Mouse (Mus musculus): ENCODE measurements around the gene Celf6. TPM values are rescaled to one million over a fixed set of nuclear protein-coding genes. Genes with fewer than 3 reads are reported as not detected.

Celf6 gene
- total RNA-seq, 4 experiments from 2014 or later, result 5.8 to 16.0 (median 9.7) TPM

DNA sequence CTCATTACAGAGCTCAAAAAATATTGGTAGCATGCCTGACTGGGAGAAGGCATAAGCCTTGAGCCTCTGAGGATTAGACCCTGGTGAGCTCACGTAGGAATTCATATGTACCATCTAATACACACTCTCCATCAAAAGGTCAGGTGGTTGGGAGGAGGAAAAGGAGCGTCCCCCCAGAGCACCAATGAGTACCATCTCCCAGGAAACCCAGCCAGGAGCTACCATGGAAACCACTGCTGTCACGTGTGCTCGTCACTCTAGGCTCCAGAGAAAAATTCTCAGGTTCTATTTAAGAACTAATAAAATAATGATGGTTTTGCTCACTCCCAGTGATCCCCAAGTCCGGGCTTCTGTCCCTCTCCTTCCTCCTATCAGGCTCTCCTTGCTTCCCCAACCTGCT is 10.5 kb downstream of the Celf6 start:
- DNase-seq, result no peak

DNA sequence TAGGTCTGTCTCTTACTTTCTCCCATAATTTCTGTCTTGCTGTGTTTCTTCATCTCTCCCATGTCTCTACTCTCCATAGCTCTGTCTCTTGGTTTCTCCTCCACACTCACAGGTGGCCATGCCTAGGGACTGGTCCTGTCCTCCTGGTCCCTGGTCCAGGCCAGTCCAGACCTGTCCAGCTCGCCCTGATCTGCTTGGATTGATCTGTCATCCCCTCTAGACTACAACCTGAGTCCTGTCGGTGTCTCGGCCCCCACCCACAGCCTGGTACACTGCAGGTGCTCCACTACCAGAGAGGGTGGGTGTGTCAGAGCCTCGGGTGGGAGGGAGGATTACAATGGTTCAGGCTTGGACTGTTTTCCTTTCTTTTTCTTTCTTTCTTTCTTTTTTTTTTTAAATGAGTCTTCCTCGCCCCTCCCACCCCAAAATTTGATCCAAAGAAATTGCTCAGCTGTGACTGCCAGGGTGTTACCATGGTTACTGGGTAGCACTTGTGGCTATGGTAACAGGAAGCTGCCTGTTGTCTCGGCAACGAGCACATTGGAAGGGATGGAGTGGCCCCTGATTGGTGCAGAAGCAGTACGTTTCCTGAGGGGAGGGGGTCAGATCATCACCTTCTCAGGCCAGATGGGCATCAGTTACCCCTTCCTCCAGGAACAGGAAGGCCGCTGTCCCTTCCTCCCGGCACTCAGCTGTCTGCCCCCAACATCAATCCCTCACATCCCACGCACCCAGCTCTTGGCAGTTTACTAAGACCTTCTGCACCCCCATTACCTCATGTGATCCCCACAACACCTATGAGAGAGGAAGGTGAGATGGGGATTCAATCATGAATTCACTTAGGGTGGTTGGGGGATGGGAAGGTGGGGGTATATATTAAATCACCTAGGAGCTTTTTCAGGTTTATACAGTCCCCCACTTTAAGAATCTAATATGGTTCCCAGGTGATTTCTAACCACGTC is 11.3 kb downstream of the Celf6 start:
- no peak for DNase-seq

DNA sequence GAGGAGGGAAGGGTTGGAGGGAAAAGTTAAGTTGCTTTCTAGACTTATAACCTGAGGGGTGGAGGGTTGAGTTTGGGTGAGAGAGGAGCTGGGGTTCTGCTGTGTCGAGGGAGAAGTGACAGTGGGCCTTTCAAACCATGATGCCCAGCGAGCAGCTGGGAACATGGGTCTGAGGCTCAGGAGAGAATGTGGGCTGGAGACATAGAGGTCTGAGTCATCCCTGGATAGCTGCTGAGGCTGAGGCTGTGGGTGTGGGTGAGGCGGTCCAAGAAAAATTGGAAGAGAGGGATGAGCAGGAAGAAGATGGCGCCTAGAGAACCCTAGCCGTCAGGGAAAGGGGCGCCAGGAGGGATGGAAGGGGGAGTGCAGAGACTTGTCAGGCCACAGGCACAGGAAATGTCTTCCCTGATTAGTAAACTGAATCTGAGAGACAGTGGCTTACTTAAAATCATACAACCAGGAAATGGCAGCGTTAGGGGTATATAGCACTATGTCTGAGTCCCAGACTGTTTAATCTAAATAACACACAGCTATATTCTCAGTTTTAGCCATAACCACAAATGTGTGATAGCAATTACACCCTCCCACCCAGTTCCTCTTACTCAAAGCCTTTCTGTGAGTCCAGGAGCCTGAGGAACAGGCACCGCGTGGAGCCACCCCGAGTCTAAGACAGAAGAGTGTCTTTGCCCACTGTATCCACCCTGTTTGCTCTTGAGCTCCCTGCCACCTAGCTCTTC is 12.2 kb downstream of the Celf6 start:
- no peak for DNase-seq

DNA sequence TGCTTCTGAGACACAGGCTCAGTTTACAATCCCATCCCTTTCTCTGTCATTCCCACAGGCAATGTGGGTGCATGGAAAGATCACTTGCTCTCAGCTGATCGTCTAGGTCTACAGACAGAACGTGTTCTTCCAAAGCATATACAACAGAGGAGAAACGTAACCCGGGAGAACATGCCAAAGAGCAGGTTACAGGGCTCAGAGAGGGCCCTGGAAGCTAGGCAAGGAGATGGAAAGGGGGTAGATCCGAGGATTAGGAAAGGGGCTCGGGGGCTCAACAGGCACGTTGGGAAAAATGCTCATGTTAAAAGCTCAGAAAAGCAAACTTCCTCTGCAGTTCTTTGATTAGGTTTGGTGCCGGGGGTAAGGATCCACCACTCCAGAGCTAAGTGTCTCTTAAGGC is 23.9 kb downstream of the Celf6 start:
- no peak for DNase-seq

- DNase-seq, result no peak
Measured at GRCm38 (mm10) chr9:59605967-59606366, 28.2 kb downstream of the Celf6 start.

DNA sequence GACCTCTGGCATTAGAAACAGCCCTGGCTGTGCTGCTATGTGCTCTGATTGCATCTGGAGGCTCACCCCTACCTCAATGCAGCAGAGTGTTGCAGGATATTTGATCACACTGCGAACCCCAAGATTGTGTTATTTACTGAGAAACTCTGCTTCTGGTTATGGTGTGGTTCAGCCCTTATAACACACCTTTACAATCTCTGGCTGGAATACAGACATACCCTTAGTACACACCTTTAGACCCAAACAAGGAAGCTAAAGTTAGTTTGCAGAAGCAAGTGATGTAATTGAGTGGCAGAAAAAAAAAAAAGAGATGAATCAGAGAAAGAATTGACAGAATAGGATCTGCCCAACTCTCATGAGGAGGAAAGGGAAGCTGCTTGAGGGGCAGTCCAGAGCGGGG is 33.2 kb downstream of the Celf6 start:
- no peak for DNase-seq

DNA sequence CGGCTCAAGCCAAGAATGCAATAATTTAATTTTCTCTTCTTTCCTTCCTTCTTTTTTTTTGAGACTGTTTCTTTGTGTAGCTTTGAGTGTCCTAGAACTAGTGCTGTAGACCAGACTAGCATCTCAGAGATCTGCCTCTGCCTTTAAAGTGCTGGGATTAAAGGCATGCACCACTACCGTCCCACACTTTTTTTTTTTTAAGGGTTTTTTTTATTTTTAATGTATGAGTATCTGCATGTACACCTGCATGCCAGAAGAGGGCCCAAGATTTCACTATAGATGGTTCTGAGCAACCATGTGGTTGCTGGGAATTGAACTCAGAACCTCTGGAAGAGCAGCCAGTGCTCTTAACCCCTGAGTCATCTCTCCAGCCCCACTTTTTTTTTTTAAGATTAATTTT is 38.1 kb downstream of the Celf6 start:
- no peak for DNase-seq

DNA sequence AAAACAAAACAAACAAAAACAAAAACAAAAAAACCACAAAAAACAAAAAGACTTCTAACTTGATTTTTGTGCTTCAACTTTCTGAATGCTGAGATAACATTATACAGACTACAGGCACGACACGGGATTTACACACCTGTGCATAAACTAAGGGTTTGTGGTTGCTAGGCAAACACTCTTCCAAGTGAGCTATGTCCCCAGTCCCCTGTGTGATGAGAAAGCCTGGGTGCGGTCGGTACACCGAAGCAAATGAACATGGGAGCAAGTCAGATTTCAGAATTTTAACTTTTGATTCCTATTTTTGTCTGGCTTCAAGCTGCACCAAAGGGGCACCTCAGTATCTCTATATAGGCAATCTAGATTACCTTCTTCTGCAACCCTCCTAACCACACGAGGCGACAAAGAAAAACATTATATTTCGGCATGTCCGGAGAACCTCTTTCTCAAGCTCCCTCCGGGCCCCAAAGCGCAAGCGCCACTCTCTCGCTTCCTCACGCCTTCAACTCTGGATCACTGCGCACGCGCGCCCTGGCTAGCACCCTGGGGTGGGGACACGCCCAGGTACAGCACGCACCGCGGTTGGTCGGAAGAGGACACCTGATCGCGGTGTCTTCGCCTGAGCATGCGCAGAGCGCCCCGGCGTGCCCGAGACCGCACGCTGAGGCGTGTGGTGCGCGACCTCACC is 39.0 kb downstream of the Celf6 start, which contains the start of gene Parp6:
Parp6 (plus strand) TSS at position 663 of the 685 bp plus-strand sequence.
- peak; percentile 100 for DNase-seq

- DNase-seq, result peak; percentile 19
Measured at GRCm38 (mm10) chr9:59617307-59617973, 39.7 kb downstream of the Celf6 start.

DNA sequence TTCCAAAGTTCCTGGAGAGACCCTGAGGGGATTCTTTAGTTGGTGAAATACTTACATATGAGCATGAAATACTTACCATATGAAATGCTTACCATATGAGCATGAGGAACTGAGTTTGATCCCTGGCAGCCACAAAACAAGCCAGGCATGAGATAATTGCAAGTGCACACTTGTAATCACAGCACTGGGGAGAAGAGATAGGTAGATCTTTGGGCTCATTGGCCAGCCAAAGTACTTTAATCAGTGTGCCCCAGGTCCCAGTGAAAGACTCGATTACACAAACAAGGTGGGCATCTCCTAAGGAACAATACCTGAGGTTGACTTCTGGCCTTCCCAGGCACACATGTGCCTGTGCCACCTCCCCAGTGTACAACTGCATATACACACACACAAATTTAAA is 60.7 kb downstream of the Celf6 start:
- no peak for DNase-seq

DNA sequence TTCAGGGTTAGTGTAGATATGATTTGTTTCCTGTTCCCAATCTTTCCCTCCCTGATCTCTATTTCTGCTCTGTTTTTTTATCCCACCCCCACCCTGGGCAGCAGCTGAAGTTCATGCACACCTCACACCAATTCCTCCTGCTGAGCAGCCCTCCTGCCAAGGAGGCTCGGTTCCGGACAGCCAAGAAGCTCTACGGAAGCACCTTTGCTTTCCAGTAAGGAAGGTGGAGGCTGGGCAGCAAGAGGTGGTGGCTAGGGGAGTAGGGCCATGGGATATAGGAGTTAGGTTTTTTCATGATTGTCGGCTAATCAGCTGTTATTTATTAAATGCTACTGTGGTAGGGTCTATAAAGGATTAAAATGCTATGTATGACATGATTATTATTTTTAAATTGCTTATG is 62.2 kb downstream of the Celf6 start:
- no peak for DNase-seq

DNA sequence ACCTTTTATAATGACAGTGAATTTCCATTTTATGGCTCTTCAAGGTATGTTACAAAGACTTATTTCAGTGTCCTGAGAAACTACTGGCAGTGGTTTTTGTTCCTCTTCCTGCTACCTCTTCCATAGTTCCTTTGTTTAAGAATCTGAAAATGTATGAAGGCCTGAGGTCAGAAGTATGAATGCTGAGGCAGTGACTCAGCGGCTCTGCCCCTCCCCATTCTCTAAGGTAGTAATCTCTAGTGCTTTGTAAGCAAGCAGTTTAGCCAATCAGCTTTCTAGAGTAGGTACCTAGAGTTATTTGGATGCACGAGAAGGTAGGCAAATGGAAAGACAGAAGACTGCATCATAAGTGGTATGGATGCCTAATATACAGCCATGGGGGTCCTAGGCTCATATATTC is 63.6 kb downstream of the Celf6 start:
- DNase-seq, result no peak

DNA sequence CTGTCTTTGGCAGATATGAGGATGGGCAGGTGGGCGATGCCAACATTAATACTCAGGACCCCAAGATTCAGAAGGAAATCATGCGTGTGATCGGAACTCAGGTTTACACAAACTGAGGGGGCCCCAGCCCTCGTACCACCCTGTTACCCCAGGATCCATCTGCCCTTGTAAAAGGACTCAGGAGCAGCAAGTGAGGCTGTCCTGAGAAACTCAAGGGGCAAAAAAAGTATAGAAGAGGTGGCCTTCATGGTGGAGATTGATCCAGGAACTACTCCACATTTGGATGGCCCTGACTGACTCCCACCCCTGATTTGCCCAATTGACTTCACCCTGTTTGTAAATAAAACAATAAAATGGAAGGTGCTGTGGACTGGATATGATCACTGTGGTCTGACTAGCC is 72.2 kb downstream of the Celf6 start:
- DNase-seq, result no peak

DNA sequence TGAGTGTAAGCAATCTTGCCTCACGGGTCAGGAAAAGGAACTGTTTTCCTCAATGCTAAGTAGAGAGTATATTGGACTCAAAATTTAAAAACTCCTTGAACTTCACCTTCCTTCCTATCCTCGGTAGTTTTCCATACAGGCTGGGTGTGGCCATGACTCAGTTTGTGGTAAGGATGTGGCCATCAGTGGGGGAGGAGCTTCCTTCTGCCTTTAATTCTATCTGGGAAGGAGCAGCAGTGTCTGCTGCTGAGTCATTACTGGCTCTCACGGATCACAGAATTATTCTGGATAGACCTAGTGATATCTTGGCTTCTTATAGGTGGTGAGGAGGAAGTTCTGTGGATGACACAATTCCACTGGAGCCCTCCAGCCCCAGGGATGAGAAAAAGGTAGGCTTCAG is 75.7 kb downstream of the Celf6 start:
- DNase-seq, result peak; percentile 76

DNA sequence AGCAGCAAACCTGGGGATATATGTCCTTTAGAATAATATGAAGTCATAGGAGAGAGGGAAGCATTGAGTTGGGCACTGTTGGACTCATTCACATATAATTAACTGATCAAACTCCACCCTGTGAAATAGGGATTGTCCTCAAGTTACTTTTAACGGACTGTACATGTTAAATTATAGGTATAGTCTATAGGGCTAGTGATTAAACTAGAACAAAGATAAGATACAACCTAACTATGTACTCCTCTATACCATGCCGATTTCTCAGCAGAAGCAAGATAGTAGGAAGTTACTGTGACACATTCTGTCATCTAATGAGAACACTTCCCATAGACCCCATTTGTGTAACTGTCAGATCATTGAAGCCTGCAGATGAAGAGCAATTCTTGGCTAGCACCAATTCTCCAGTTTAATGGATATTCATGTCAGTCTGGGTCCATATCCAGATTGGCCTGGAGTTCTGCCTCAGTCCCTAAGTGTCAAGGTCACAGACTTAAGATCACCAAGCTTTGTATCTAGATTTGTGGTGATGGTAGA is 76.8 kb downstream of the Celf6 start:
- DNase-seq, result no peak

- DNase-seq, result peak; percentile 97
Measured at GRCm38 (mm10) chr9:59655958-59656634, 78.4 kb downstream of the Celf6 start, which contains the start of gene Pkm. TSS of gene Pkm (plus strand) at chr9:59656368.

Other genes starting within 250 kb of the Celf6 start
- gene Bbs4, start 224.4 kb upstream of the Celf6 start, total RNA-seq (2022), result 10 to 100 TPM; 11.1 to 25.4 (median 18.9) TPM
- gene Arih1, start 91.3 kb upstream of the Celf6 start, total RNA-seq (2022), result 100 to 1,000 TPM; 107 to 144 (median 120) TPM
- 100 to 1,000 TPM; 125 to 176 (median 142) TPM for gene Hexa, start 38.4 kb upstream of the Celf6 start, total RNA-seq (2022)
- gene Tmem202, start 38.1 kb upstream of the Celf6 start, total RNA-seq (2022), result 1 to 10 TPM; 1.5 to 3.9 (median 3.5) TPM
- 10 to 100 TPM; 25.3 to 39.9 (median 33.0) TPM for gene Parp6, start 39.4 kb downstream of the Celf6 start, total RNA-seq (2022)
- 100 to 1,000 TPM; 565 to 846 (median 715) TPM for gene Pkm, start 78.5 kb downstream of the Celf6 start, total RNA-seq (2022)
- under 1 TPM in 3 of 4 experiments, not detected in 1; 0.07 to 0.20 (median 0.11) TPM for gene Gramd2, start 102.2 kb downstream of the Celf6 start, total RNA-seq (2022)
- gene Senp8, start 172.8 kb downstream of the Celf6 start, total RNA-seq (2022), result 10 to 100 TPM in 3 of 4 experiments, 1 to 10 TPM in 1; 9.8 to 16.5 (median 11.5) TPM
- 10 to 100 TPM; 13.4 to 26.5 (median 16.8) TPM for gene Myo9a, start 173.0 kb downstream of the Celf6 start, total RNA-seq (2022)